Mouse (Mus musculus) ES-E14 (cell line): ENCODE data around the gene Vangl1. TPM values are rescaled to one million over a fixed set of nuclear protein-coding genes. Genes with fewer than 3 reads are reported as not detected.

Experiments
- DNase-seq: peaks from one replicate; pipeline ENCODE4 v3.0.0-alpha.2; 2013; ENCODE audit warnings: low read depth, low spot score
- H3K27ac ChIP-seq: 2 replicates; pipeline ENCODE4 v1.5.1; 2012; ENCODE audit warnings: low read depth, mild to moderate bottlenecking, low read length, moderate library complexity, mixed read lengths; ENCODE audit not compliant: poor library complexity, insufficient read depth, severe bottlenecking
- H3K36me3 ChIP-seq: 2 replicates; pipeline ENCODE4 v1.6.1; 2012; ENCODE audit warnings: mild to moderate bottlenecking, low read length, moderate library complexity, mixed read lengths; ENCODE audit not compliant: control insufficient read depth, poor library complexity, insufficient read depth, severe bottlenecking
- H3K4me1 ChIP-seq, 2 experiments: fragments of 150-350 bp in 1 of 2; sonication (generic) in 1 of 2; 2 replicates each; pipeline ENCODE4 v1.6.1; 2012; ENCODE audit warnings: low read length in 2 of 2, mild to moderate bottlenecking in 1 of 2, mixed read lengths in 1 of 2; ENCODE audit not compliant: control insufficient read depth in 2 of 2, insufficient read depth in 2 of 2, poor library complexity in 1 of 2
- H3K4me3 ChIP-seq, 2 experiments: fragments of 150-350 bp in 1 of 2; sonication (generic) in 1 of 2; 2 replicates each; pipeline ENCODE4 v1.5.1; 2012; ENCODE audit warnings: low read length in 2 of 2, low read depth in 1 of 2, mild to moderate bottlenecking in 1 of 2, mixed read lengths in 1 of 2; ENCODE audit not compliant: insufficient read depth in 1 of 2, poor library complexity in 1 of 2, severe bottlenecking in 1 of 2
- H3K9ac ChIP-seq: 2 replicates; pipeline ENCODE4 v1.6.1; 2012; ENCODE audit warnings: low read depth, mild to moderate bottlenecking, low read length, mixed read lengths; ENCODE audit not compliant: poor library complexity, insufficient read depth, severe bottlenecking
- H3K9me3 ChIP-seq: fragments of 150-350 bp; sonication (generic); 2 replicates; pipeline ENCODE4 v1.6.1; 2012; ENCODE audit warnings: low read depth, mild to moderate bottlenecking, low read length; ENCODE audit not compliant: control insufficient read depth, insufficient read depth
- CHD2 ChIP-seq: IDR thresholded peaks from 2 replicates; pipeline ENCODE4 v1.6.1; 2014; ENCODE audit warnings: mild to moderate bottlenecking, low read depth, low read length, inconsistent platforms
- HCFC1 ChIP-seq: IDR thresholded peaks from 2 replicates; pipeline ENCODE4 v1.6.1; 2012; ENCODE audit warnings: low read length, inconsistent platforms, borderline replicate concordance; ENCODE audit not compliant: insufficient read depth
- MAFK ChIP-seq: IDR thresholded peaks from 2 replicates; pipeline ENCODE4 v1.6.1; 2014; ENCODE audit warnings: mild to moderate bottlenecking, low read depth, low read length, inconsistent platforms; ENCODE audit not compliant: insufficient read depth
- ZC3H11A ChIP-seq: IDR thresholded peaks from 2 replicates; pipeline ENCODE4 v1.6.1; 2012; ENCODE audit warnings: low read depth, mild to moderate bottlenecking, inconsistent platforms, low read length, borderline replicate concordance
- ZNF384 ChIP-seq: IDR thresholded peaks from 2 replicates; pipeline ENCODE4 v1.6.1; 2012; ENCODE audit warnings: low read depth, low read length, inconsistent platforms
- in situ Hi-C, 2 experiments: fragments of 600-800 bp; cut with MboI; formaldehyde crosslinking; loops; one replicate each; pipeline ENCODE4 v1.15.1; 2025; ENCODE audit warnings: low sequenced_read_pairs in 2 of 2, inconsistent platforms in 1 of 2; ENCODE audit not compliant: unreplicated experiment in 2 of 2
- total RNA-seq: library from RNA; depleted of rRNA; stranded (reverse); fragments of 300-350 nt; gene quantifications from 2 replicates; pipeline ENCODE4 v1.2.3, GENCODE M21; 2012

Gene Vangl1
- total RNA-seq, 1 experiment = 119 TPM

- Histone ChIP-seq H3K36me3 (peaks cover 40% of the 10 kb centered on the region), H3K4me3 (peak overlapping the region in 1 of 2 experiments; percentile 10; a peak in 1 of 4 replicates), H3K4me1 (peaks cover 8 to 17% of the 10 kb centered on the region in 2 experiments), H3K9ac (peak overlapping the region; percentile 31; the same call in 1 of the 2 replicates), H3K27ac (peak overlapping the region; percentile 25; the same call in 1 of the 2 replicates), H3K9me3 (no peaks in the 10 kb centered on the region)
- in situ Hi-C loops = no loop called here
- no peak for TF ChIP-seq MAFK
- TF ChIP-seq ZNF384 = no peak
- no peak for TF ChIP-seq CHD2
- TF ChIP-seq HCFC1 = no peak
- TF ChIP-seq ZC3H11A = no peak
- DNase-seq = no peak
These were observed 10.8 kb downstream of the Vangl1 start for GRCm38 (mm10) chr3:102193488-102194290.

DNA sequence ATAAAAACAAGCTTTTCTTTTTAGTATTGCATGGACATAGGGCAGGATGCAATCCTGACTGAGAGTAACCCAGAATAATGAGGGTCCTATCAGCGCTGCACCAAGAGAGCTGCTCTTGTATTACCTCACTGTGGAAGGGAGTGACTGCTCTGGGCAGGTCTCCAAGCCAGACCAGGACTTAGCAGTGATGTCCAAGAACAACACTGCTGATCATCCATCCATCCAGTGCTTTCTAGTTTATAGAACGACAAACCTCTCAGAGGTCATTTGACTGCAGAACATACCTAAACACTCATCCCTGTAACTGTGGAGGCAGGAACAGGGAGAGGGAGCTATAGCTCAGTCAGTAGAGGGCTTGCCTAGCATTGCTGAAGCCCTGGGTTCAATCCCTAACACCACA is 11.9 kb downstream of the Vangl1 start:
- H3K4me3 ChIP-seq = no peak overlapping the region
- H3K27ac ChIP-seq = no peak overlapping the region
- TF ChIP-seq ZC3H11A (no peak), CHD2 (no peak), MAFK (no peak), HCFC1 (no peak), ZNF384 (no peak)
- no peak overlapping the region for H3K9ac ChIP-seq
- in situ Hi-C loops = no loop called here
- DNase-seq = no peak
- H3K36me3 ChIP-seq = peaks cover 46% of the 10 kb centered on the region
- H3K9me3 ChIP-seq = no peaks in the 10 kb centered on the region
- H3K4me1 ChIP-seq = peaks cover 5 to 9% of the 10 kb centered on the region in 2 experiments

GRCm38 (mm10) chr3:102191575-102191974 is 12.9 kb downstream of the Vangl1 start:
- in situ Hi-C loops = no loop called here
- H3K9me3 ChIP-seq = no peaks in the 10 kb centered on the region
- H3K4me1 ChIP-seq = peaks cover 3 to 7% of the 10 kb centered on the region in 2 experiments
- no peak for DNase-seq
- 0 out of 2 replicates have a peak overlapping the region, but pooled peaks have one; percentile 8 for H3K27ac ChIP-seq
- TF ChIP-seq ZNF384 (no peak), ZC3H11A (no peak), MAFK (no peak), CHD2 (no peak), HCFC1 (no peak)
- H3K9ac ChIP-seq = no peak overlapping the region
- H3K4me3 ChIP-seq = no peak overlapping the region
- H3K36me3 ChIP-seq = peaks cover 44% of the 10 kb centered on the region

DNA sequence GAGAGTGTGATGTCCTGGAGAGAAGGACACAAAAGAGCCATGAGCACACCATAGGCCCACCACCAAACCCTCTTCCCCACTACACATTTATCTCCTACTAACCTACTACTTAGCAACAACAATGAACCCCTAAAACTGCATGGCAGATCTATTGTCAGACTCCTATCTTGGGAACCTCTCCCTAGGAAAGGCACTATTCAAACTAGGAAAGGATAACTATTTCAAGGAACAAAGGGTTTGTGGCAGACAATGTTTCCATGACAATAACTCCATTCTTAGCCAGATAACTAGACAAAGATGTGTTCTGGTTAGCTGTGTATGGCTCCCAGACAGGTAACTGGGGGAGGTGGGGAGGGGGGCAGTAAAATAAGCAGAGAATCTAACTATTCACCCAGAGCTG is 13.9 kb downstream of the Vangl1 start:
- Histone ChIP-seq H3K9me3 (no peaks in the 10 kb centered on the region), H3K36me3 (peaks cover 40% of the 10 kb centered on the region), H3K27ac (peak overlapping the region; percentile 89), H3K9ac (no peak overlapping the region), H3K4me3 (no peak overlapping the region), H3K4me1 (peaks cover 3 to 7% of the 10 kb centered on the region in 2 experiments)
- in situ Hi-C loops = no loop called here
- DNase-seq = no peak
- TF ChIP-seq ZC3H11A (no peak), MAFK (no peak), CHD2 (no peak), HCFC1 (no peak), ZNF384 (no peak)
